Mouse (Mus musculus) CH12.LX (cell line): ENCODE measurements at regions not wholly inside any gene's neighbourhood (a gene's known extent, or its start where the extent isn't known, plus 50 kb on each side); places are given as distances from the start of the nearest gene placed in this dataset.

Experiments used
- DNase-seq: peaks from one replicate; pipeline ENCODE4 v3.0.0-alpha.2; 2013; ENCODE audit errors: extremely low read depth
- H3K27ac ChIP-seq: 2 replicates; pipeline ENCODE4 v1.5.1; 2012; ENCODE audit warnings: low read depth, mild to moderate bottlenecking, control low read depth, moderate library complexity; ENCODE audit not compliant: insufficient read depth
- H3K27me3 ChIP-seq: replicated peaks from 2 replicates; pipeline ENCODE3; 2012; ENCODE audit warnings: inconsistent platforms
- H3K36me3 ChIP-seq, 2 experiments: replicated peaks in 1 of 2; 2 replicates each; pipeline versions ENCODE3 to v1.6.1; 2012; ENCODE audit warnings: inconsistent platforms in 1 of 2, low read length in 1 of 2, mild to moderate bottlenecking in 1 of 2, mixed read lengths in 1 of 2, moderate library complexity in 1 of 2; ENCODE audit not compliant: control insufficient read depth in 1 of 2, insufficient read depth in 1 of 2
- H3K4me1 ChIP-seq, 2 experiments: 2 replicates each; pipeline ENCODE4 v1.6.1; 2012; ENCODE audit warnings: inconsistent platforms in 1 of 2, moderate library complexity in 1 of 2; ENCODE audit not compliant: insufficient read depth in 2 of 2, control insufficient read depth in 1 of 2
- H3K4me2 ChIP-seq: 2 replicates; pipeline ENCODE4 v1.6.1; 2012; ENCODE audit warnings: low read depth, mild to moderate bottlenecking, control low read depth; ENCODE audit not compliant: poor library complexity, insufficient read depth, severe bottlenecking
- H3K4me3 ChIP-seq, 3 experiments: fragments of 150-350 bp in 1 of 3; sonication (generic) in 1 of 3; replicated peaks in 1 of 3; 2 replicates each; pipeline versions ENCODE3 to v1.5.1; 2011 to 2012; ENCODE audit warnings: low read depth in 2 of 3, low read length in 2 of 3, mild to moderate bottlenecking in 2 of 3, moderate library complexity in 2 of 3, control low read depth in 1 of 3, improper control_type of control experiment in 1 of 3, inconsistent platforms in 1 of 3, mixed read lengths in 1 of 3; ENCODE audit not compliant: poor library complexity in 1 of 3
- H3K79me2 ChIP-seq: replicated peaks from 2 replicates; pipeline ENCODE4 v1.6.1; 2012; ENCODE audit warnings: mild to moderate bottlenecking, moderate library complexity; ENCODE audit not compliant: control insufficient read depth, poor library complexity, insufficient read depth, severe bottlenecking; ENCODE audit errors: extremely low read depth
- H3K9ac ChIP-seq: 2 replicates; pipeline ENCODE4 v1.6.1; 2012; ENCODE audit warnings: low read depth, mild to moderate bottlenecking, control low read depth, moderate library complexity; ENCODE audit not compliant: insufficient read depth
- H3K9me3 ChIP-seq: replicated peaks from 2 replicates; pipeline ENCODE3; 2012; ENCODE audit warnings: low read length, inconsistent platforms, mixed read lengths
- E2F4 ChIP-seq: IDR thresholded peaks from 2 replicates; pipeline ENCODE4 v1.6.1; 2011; ENCODE audit warnings: low read depth, low read length, improper control_type of control experiment; ENCODE audit not compliant: insufficient replicate concordance
- ETS1 ChIP-seq: conservative IDR thresholded peaks from 2 replicates; pipeline ENCODE4 v1.6.1; 2012; ENCODE audit warnings: low read depth, mild to moderate bottlenecking, inconsistent platforms, low read length, improper control_type of control experiment, moderate library complexity
- GABPA ChIP-seq: IDR thresholded peaks from 2 replicates; pipeline ENCODE4 v1.6.1; 2012; ENCODE audit warnings: low read depth, low read length, improper control_type of control experiment, inconsistent platforms; ENCODE audit not compliant: insufficient replicate concordance
- KAT2A ChIP-seq: IDR thresholded peaks from 2 replicates; pipeline ENCODE4 v1.6.1; 2012; ENCODE audit warnings: low read length, improper control_type of control experiment, inconsistent platforms; ENCODE audit not compliant: insufficient replicate concordance
- MAFK ChIP-seq: IDR thresholded peaks from 2 replicates; pipeline ENCODE4 v1.6.1; 2011; ENCODE audit warnings: low read length, improper control_type of control experiment; ENCODE audit not compliant: insufficient replicate concordance
- MAZ ChIP-seq: IDR thresholded peaks from 2 replicates; pipeline ENCODE4 v1.6.1; 2012; ENCODE audit warnings: low read depth, mild to moderate bottlenecking, inconsistent platforms, low read length, improper control_type of control experiment, moderate library complexity
- NRF1 ChIP-seq: IDR thresholded peaks from 2 replicates; pipeline ENCODE4 v1.6.1; 2014; ENCODE audit warnings: low read depth, mild to moderate bottlenecking, inconsistent platforms, low read length, improper control_type of control experiment, moderate library complexity
- PAX5 ChIP-seq: IDR thresholded peaks from 2 replicates; pipeline ENCODE4 v1.6.1; 2012; ENCODE audit warnings: low read length, inconsistent platforms, mixed read lengths
- POLR2A ChIP-seq: IDR thresholded peaks from 2 replicates; pipeline ENCODE4 v1.6.1; 2011; ENCODE audit warnings: low read depth, mild to moderate bottlenecking, improper control_type of control experiment, low read length
- SIN3A ChIP-seq: IDR thresholded peaks from 2 replicates; pipeline ENCODE4 v1.6.1; 2012; ENCODE audit warnings: low read length, improper control_type of control experiment, inconsistent platforms
- SMC3 ChIP-seq: IDR thresholded peaks from 2 replicates; pipeline ENCODE4 v1.6.1; 2011; ENCODE audit warnings: low read depth, low read length, improper control_type of control experiment
- TBP ChIP-seq: conservative IDR thresholded peaks from 2 replicates; pipeline ENCODE4 v1.6.1; 2011; ENCODE audit warnings: low read depth, low read length, improper control_type of control experiment
- UBTF ChIP-seq: IDR thresholded peaks from 2 replicates; pipeline ENCODE4 v1.6.1; 2012; ENCODE audit warnings: low read depth, mild to moderate bottlenecking, inconsistent platforms, low read length, improper control_type of control experiment, moderate library complexity
- ZNF384 ChIP-seq: IDR thresholded peaks from 2 replicates; pipeline ENCODE4 v1.6.1; 2012; ENCODE audit warnings: low read depth, low read length, improper control_type of control experiment, inconsistent platforms
- dilution Hi-C: fragments of 300-500 bp; cut with MboI; formaldehyde crosslinking; loops from 2 replicates; pipeline ENCODE4 v1.14.3; 2020; ENCODE audit warnings: low sequenced_read_pairs; ENCODE audit not compliant: extremely low pct_unique_long_range_greater_than_20kb, extremely low pct_ligation_motif_present
- in situ Hi-C: fragments of 300-500 bp; cut with MboI; formaldehyde crosslinking; loops from 3 replicates; pipeline ENCODE4 v1.14.3; 2019; ENCODE audit warnings: low sequenced_read_pairs, low pct_ligation_motif_present, low pct_unique_long_range_greater_than_20kb, mixed read lengths

DNA sequence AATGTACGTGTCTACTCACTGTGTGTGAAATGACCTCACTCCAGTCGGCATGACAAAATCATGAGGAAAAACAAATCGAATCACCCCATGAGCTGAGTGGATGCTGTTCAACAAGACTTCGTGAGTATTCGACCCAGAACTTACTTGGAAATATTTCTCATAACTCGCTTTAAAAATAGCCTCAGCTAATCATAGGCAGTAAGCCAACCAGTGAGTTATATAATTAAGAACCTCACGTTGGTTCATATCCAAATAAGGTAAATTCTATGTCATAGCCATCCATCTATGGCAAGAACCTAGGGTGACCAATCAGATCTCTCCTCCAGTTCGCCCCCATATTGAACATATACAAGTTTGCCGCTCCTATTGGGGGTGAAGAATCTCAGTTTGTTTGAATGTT is 466.5 kb upstream of the Gm19410 start:
- H3K9ac ChIP-seq: no peak overlapping the region
- H3K4me1 ChIP-seq: peaks cover 4 to 6% of the 10 kb centered on the region in 2 experiments; a peak in 3 of 4 replicates
- dilution Hi-C loops: no loop called here
- DNase-seq: no peak
- no peak overlapping the region for H3K27ac ChIP-seq
- H3K9me3 ChIP-seq: no peaks in the 10 kb centered on the region
- H3K4me3 ChIP-seq: no peak overlapping the region
- H3K79me2 ChIP-seq: no peaks in the 10 kb centered on the region
- no peaks in the 10 kb centered on the region for H3K36me3 ChIP-seq
- no peaks in the 10 kb centered on the region for H3K27me3 ChIP-seq
- in situ Hi-C loops: no loop called here
- TF ChIP-seq MAZ (no peak), PAX5 (no peak)
- H3K4me2 ChIP-seq: no peak overlapping the region

DNA sequence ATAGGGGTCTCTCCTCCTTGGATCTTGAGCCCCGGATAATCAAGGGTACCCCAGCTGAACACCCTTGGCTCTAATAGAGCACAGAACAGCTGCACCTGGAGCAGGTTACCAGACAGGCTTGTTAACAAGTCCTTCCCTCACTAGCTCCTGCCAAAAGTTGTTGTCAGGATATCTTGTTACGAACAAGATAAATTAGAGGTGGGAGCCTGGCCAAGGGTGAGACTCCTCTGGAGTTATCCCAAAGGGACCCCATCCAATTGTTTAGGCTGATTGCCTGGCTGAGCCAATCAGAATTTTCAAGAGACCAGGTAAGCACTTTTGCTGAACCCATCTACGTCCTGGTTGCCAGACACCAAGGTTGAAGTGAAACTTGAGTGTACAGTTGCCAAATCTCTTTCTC is 465.2 kb upstream of the Gm19410 start:
- no peak overlapping the region for H3K27ac ChIP-seq
- H3K9me3 ChIP-seq: peaks cover 4% of the 10 kb centered on the region
- TF ChIP-seq SIN3A (no peak), NRF1 (no peak), GABPA (no peak), ZNF384 (no peak), MAFK (no peak), UBTF (no peak), SMC3 (no peak)
- TF ChIP-seq, all 38 proteins: peak for 0
- Histone ChIP-seq H3K9ac (no peak overlapping the region), H3K4me3 (no peak overlapping the region), H3K4me2 (no peak overlapping the region), H3K79me2 (no peaks in the 10 kb centered on the region), H3K27me3 (no peaks in the 10 kb centered on the region), H3K4me1 (peaks cover 4 to 6% of the 10 kb centered on the region in 2 experiments; a peak in 3 of 4 replicates), H3K36me3 (no peaks in the 10 kb centered on the region)
- dilution Hi-C loops (no loop called here), in situ Hi-C loops (no loop called here)
- no peak for DNase-seq

DNA sequence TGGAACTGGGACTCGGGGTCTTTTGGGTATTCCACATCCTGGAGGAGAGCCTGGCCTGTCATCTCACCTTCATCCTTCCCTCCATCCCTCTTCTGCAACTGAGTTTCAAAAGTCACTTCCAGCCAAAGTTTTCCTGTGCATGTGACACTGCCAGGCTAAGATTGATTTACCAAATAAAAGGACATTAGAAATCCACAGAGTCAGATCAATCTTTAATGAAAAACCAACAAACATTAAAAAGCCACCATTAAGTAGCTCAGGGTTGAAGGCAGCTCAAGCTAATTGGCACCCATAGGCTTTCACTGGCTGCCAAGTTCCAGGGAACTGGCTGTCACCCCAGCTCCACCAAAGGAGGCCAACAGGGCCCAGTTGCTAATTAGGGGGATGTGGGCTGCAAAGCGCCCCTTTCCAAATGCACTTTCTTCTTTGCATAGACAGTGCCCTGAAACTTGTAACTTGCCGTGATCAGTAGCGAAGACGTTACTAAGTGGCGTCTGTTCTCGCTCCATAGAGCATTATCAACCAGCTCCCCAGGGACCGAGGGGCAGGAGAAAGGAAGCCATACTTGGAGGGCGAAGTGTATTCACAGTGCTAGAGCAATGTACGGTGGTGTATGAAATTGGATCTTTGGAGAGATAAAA is 464.6 kb upstream of the Gm19410 start:
- no peak overlapping the region for H3K4me3 ChIP-seq
- H3K9me3 ChIP-seq: peaks cover 4% of the 10 kb centered on the region
- DNase-seq: no peak
- no peaks in the 10 kb centered on the region for H3K79me2 ChIP-seq
- H3K36me3 ChIP-seq: no peaks in the 10 kb centered on the region
- TF ChIP-seq ZNF384 (no peak), E2F4 (no peak), TBP (no peak), KAT2A (no peak), NRF1 (no peak), ETS1 (no peak), POLR2A (no peak)
- in situ Hi-C loops (no loop called here), dilution Hi-C loops (no loop called here)
- peaks cover 3 to 6% of the 10 kb centered on the region in 2 experiments; a peak in 3 of 4 replicates for H3K4me1 ChIP-seq
- no peaks in the 10 kb centered on the region for H3K27me3 ChIP-seq
- H3K9ac ChIP-seq: no peak overlapping the region
- H3K27ac ChIP-seq: no peak overlapping the region
- H3K4me2 ChIP-seq: no peak overlapping the region
